Mouse (Mus musculus): ENCODE measurements at regions not wholly inside any gene's neighbourhood (a gene's known extent, or its start where the extent isn't known, plus 50 kb on each side); places are given as distances from the start of the nearest gene placed in this dataset.

DNA sequence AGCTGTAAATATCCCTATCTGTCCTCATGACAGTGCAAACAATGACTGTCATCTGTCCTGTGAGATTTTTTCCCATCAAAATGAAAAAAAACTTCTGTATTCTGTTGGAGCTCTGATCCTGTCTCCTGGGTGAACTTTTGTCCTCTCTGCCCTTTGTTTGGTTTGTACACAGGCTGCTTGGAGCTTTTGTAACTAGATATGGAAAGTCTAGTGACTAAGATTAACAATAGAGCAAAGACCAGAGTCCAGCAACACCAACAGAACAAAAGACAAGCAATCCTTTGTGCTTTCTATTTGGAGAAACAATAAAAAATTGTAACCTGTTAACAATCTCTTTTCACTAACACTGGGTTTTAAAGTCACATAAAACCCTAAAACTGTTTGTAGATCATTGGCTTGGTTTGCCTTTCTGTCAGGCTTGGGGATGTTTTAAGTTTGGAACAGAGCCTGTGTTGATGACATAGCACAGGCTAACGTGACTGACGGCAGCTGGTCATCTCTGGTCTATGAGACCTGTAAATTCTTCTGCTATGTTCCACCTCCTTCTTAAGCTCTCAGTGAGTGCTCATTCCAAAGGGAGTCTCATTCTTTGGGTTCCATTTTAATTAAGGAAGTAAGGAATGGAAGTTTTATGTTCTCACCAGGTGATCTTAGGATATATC is 219.8 kb downstream of the Gm9733 start:
- DNase-seq (ENCODE audit: low spot score), result no peak

DNA sequence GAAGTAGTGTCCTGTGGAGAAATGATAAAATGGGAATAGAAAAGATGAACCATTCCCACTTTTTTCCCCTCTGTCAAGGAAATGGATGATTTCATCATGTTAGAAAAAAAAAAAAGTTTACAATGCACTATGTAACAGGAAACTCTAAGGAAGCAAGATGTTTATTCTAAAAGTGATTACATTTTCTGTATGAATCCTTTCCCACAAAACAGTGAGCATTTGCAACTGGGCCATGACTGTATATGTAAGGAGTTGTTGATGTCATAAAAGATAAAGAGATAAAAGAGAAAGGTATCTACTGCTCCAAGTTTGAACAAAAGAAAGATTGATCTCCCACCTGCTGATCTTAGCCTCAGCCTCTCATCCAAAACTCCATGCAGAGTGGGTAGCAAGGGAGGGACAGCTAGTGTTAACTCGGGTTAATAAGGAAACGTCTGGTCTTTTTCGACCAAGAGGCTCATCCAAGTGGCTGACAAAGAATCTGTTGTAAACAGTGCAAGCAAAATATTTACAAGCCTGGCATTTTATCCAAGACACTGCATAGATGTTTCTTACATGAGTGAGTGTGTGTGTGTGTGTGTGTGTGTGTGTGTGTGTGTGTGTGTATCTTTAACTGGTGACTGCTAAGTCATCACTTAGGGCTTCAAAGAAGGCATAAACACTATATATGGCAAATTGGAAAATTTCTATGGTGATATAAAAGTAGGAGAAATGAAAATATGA is 213.3 kb downstream of the Gm9733 start:
- no peak for DNase-seq (ENCODE audit: low spot score)

DNA sequence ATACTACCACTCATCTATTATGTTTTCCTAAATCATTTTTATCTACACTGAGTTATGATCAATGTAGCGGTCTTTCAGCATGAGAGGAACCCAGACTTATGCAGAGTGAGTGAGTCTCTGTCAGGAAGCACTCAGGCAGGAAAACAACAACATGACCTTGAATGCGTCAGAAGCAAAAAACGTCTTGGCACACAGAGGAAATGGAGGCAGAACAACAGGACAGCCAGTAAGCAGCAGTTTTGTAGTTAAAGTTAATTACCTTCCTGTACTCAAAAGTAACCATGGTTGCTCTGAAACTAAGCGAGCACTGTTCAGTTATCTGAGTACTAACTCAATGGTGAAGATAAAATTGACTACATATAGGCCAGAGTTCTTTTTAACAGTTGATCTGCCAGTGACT is 205.4 kb downstream of the Gm9733 start:
- no peak for DNase-seq (ENCODE audit: low spot score)

DNA sequence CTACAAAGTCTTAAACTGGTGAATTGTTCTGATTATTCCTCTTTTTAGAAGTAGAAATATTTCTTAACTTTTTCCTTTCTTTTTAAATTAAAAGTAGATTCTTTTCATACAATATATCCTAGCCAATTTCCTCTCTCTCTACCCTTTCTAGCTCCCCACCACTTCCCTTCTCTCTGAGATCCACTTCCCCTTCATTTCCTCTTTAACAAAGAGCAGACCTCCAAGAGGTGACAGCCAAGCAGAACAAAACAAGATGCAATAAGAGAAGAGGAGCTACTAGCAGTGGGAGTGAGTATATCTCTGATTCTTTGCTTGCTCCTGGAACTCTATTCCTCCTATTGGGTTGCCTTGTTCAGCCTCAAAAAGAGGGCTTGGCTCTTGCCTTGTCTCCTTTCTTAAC is 203.7 kb downstream of the Gm9733 start:
- DNase-seq (ENCODE audit: low spot score), result no peak

DNA sequence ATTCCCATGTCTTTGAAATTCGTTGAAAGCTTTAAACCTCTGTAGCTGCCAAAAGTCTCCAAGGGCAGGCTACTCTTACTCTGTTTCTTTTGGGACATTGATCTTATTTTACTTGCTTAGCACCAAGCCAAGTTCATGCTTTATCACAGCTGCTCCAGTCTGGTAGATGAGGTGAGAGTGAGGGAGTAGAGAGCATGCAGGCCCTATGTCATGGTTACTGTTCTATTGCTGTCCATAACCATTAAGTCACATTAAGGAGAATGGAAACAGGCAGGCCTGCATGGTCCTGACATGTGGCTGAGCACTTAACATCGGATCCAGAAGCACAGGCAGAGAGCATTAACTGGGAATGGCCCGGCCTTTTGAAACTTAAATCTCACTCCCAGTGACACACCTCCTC is 203.1 kb downstream of the Gm9733 start:
- DNase-seq (ENCODE audit: low spot score), result no peak

DNA sequence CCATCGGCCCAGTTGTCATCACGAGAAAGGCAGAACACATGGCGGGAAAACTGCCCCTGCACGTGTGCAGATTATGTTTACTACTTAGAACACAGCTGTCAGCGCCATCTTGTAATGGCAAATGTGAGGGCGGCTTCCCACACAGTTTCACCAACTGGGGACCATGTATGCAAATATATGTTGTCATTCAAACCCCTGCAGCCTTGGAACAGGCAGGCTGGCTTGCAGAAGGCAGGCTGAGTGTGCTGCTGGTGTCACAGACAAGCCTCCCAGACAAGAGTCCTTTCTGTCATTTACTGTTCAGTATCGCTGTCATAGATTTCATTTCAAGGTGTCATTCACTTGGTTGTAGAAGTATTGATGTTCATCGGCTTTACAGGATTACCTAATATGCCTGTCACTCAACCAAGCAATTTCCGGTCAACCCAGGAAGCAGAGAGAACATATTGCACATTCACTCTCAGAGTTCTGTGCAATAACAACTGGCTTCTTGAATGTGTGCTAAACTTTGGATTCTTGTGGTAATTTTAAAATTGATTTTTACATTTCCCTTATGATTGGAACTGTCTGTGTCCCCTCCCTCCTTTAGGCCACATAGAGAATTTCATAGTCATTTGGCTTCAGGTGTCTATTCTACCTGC is 202.3 kb downstream of the Gm9733 start:
- DNase-seq (ENCODE audit: low spot score), result no peak

DNA sequence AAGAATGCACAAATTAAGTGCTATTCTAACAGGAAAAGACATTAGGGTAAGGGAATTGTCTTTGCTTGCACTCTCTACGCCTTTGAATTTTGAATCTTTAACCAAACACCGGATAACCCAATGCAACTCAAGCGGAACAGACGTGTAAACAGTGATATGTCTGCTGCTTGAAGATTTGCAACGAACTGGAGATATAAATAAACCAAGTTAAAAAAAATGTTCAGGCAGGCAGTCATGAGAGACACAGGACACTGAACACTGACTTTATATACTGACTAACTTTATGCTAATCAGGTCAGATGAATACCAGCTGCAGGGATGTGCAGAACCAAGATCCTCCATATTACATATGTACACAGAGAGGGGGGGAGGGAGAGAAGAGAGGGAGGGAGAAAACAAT is 200.0 kb downstream of the Gm9733 start:
- DNase-seq (ENCODE audit: low spot score), result no peak

DNA sequence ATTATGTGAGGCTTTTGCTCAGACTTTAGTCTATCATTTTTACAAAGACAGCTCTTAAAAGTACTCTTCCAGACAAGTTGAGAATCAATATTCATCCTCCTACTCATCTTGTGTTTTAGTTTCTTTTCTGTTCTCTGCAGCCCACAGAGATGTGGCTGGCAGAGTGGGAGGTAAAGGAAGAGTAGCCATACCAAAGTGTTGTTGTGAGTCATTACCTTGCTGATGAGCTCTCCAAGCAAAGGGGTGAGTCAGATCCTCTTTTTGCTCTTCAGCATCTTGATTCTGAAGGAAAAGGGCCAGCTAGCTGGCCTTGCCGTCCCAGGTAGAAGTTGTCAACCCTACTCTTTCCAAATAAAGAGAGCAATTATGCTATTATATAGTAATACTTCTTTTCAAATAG is 192.6 kb downstream of the Gm9733 start:
- DNase-seq (ENCODE audit: low spot score), result no peak

DNA sequence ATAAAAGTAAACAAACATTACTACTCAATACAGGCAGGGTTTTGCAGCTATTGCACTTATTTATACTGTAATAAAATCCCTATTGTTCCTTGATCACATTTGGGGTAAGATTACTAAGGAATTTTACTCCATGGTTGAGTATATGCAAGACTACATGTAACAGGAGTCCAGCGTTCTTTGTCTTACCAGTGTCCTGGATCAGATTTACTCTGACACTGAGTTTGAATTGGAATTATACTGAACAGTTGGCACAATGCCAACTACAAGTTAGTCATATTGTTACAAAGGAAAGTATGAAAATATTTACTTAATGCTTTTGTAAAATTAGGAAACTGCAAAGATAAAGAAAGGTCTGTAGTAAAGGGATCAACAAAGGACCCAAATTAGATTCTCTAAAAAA is 178.4 kb downstream of the Gm9733 start:
- DNase-seq (ENCODE audit: low spot score), result no peak

DNA sequence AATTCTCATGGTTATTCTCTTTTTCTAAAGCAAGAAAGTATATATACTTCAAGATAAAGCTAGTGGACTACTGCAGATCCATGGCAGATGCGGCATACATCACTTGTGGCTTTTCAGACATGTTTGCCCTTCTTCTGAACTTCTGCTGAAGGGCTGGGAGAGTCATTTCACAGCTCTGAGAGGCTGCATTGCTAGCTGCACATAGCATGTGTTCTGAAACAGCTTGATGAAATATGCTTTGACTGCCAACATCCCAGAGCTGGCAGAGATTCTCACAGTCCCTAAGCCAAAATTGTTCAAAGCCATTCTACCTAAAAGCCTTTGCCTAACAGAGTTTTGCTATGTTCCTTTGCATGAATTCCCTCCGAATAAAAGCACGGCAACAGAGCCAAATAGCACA is 177.9 kb downstream of the Gm9733 start:
- DNase-seq (ENCODE audit: low spot score), result no peak

DNA sequence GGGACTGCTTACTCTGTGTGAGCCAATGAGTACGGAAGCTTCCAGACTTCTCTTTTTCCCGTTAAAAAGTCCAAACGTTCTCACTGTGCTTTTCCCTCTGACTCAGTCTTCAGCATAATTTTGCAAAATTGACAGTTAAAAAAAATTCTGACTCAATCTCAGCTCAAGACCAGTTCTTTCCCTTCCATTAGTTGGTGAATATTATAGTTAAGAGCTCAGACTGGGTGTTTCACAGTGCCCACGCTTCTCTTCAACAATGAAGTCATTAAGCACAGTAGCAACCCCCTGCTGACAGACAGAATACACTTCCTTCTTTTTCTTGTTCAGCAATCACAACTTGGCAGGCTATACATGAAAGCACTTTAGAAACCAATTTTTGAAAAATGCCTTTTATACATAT is 175.4 kb downstream of the Gm9733 start:
- DNase-seq (ENCODE audit: low spot score), result no peak

DNA sequence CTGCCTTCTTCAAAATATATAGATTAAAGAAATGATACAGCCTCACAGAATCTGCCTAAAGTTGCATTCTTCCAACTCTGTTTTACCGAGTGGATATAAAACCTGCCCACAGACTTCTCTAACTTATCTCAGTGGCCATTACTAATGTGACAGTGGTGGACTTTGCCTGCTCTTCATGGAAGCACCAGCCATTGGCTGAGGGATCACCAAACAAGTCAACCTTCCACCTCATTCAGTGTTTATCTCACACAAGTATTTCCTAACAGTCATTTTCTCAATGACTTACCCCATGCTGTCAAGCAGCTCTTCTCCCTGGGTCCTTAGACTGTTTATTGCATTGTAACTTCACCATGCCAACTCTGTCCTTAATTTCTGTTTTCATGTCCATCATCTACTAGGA is 174.3 kb downstream of the Gm9733 start:
- DNase-seq (ENCODE audit: low spot score), result no peak

DNA sequence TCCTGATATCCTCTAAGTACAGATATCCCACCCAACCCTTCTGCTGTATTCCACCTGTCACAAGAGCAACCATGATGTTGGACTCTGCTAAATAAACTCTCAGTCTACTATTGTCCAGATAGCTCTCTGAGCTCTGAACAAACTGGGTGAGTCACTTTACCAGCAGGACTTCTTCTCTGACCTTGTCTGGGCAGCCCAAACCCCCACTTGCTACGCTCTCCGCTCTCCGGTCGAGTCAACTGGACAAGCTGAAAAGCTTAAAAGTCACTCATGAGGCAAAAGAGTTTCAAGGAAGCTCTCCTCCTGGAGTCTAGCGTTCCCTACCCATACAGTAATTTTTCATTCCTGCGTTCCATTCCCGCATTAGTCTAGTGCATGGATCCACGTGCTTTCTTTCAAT is 173.2 kb downstream of the Gm9733 start:
- no peak for DNase-seq (ENCODE audit: low spot score)

DNA sequence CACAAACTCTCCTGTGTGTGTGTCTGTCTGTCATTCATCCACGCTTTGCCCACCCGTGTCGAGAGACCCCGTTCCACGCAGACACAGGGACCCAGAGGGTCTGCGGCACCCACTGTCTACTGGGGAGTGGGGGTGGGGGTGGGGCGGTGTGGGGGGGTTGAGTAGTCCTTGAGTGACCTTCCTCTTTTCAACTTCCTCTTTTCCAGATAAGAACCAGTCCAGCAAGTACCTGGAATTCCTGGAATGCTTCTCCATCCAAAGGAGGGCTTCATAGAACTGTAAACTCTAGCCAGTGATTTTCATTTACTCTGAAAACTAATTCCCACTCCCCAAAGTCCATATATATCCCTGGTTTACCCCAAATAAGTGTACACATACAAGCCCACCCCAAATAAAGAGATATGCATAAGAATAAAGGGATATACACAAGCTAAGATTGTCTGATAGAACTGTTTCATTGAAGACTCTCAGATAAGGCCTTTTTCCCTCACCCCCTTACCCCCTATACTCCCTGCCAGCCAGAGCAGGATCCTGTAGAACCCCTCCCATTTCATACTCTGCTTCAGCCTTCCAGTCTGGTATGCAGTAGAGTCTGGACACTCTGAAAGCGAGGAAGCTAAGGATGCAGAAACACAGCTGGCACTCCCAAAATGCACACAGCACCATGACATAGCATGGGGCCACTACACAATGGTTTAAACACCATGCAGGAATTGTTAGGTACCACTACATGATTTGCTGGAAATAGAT is 172.0 kb downstream of the Gm9733 start:
- no peak for DNase-seq (ENCODE audit: low spot score)

DNA sequence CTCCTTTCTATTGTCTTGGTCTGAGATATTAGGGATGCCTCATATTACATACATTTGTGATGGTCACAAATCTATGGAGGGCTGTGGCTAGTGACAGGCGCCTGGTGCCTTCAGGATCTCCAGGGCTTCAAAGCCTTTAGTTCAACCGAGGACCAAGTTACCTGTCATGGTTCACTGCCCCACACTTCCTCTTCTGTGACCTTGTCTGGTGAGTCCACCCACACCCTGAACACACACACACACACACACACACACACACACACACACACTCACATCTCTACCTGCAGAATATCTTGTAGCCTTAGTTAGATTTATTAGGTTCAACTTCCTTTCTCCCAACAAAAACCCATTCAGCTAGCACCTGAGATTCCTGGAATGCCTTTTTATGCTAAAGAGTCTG is 156.3 kb downstream of the Gm9733 start:
- DNase-seq (ENCODE audit: low spot score), result no peak

DNA sequence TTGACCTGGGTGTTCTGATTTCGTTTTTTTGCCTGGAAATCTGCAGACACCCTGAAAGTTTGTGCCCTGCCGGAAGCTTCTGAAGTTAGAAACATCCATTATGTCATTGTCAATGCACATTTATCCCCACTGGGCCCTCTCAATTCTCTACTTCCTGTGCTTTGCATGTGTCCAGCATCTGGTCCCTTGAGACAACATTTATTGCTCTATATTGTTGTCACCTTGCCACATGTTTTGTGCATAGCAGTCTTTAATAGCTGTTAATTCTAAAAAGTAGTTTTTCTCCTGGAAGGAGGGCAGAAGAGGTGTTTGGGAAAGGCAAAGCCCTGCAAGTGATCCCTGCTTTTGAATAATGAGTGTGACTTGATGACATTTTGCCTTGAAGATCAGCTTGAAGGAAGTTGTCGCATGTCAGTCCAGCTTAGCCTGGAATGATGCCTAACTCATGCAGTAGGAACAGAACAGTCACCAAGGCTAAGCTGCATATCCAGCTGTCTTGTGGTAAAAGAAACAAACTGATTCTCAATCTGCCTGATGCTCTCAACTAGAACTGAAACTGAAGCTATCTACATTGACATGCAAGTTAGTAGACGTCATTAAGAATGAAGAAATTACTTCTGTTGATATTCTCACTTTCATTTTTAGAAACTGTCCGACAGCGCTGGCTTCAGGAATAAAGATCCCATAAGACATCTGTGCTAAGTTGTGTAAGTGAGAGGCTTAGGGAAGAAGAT is 152.9 kb downstream of the Gm9733 start:
- DNase-seq (ENCODE audit: low spot score), result no peak

DNA sequence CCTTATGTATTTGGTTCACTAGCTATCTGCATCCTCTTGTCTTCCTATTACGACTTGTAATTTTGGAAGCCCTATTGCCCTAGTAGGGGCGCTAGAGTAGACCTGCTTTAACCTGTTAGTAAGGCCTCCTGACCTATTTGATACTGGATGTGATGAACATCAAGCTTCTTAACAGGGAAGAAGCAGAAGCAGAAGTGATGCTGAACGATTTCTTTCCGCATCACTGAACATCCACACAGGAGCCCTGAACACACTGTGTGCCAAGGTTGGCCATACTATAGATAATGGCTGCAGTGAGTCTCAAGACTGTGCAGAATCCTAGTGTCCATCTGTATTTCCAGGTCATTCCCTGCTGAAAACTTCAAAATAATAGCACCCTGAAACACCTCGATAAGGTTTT is 151.0 kb downstream of the Gm9733 start:
- DNase-seq (ENCODE audit: low spot score), result no peak

DNA sequence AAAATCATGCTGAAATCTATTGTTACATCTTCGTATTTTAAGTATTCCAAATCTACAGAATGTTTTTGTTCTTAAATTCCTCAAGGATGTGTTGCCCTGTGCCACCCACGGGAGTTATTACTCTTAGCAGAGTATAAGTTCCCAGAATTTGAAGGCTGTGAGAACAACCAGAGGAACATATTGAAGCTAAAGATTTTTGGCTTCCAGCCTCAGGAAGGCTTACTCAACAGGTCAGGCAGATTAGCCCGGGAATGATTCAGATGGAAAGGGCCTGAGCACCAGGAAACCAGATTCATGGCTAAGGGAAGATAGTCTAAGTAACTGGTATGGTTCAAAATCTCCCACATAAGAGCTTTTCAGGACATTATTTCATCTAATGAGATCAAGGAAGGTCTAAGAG is 145.4 kb downstream of the Gm9733 start:
- no peak for DNase-seq (ENCODE audit: low spot score)

DNA sequence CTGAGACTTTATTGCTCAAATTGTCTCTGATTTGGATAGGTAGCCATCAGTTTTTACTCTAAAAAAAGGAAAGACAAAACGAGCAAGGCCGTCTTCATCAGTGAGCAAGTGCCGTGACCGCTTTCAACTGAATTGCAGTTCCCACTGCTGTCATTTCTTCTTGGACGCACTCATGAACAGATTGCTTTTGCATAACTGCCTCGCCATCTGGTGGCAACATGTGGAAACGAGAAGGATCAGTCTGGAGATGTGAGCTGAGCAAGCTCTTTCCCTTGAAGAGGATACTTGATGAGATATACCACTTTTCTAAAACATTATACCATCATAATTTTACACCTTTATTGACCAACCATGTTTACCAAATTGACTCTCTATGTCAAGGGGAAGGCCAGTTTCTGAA is 137.7 kb downstream of the Gm9733 start:
- peak; percentile 88 for DNase-seq (ENCODE audit: low spot score)

DNA sequence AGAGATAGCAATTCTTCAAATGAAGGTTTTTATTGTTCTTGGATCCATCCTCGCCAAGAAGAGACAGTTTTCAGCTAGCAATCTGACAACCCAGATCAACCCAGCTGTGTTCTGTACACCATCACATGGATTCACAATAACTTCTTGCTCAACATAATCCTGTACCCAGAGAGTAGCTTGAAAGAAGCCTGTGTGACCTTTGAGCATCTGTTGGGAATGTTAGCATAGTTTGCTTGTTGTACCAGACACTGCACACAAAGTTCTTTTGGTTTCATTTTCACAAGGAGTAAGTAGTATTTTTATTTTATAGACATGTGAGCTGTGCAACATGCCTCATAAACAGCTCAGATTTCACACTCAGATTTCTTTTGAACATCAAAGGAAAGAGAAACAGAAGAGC is 136.0 kb downstream of the Gm9733 start:
- DNase-seq (ENCODE audit: low spot score), result no peak

DNA sequence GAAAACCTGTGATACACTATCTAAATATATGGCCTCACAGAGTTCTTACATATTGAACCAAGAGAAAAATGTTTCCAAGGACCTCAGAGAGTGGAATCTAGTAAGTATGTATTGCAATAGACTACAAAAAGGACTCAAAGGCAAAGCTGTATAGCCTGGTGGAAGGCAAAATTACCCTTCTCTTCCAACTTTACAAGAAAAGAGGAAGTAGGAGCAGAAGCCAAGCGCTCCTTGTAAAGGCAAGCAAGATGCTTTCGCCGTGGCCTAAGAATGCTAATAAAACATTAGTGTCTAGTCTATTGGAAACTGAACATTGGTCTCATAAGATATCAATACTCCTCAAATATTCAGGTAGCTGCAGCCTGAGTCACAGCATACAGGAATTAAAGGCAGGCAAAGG is 134.0 kb downstream of the Gm9733 start:
- no peak for DNase-seq (ENCODE audit: low spot score)

DNA sequence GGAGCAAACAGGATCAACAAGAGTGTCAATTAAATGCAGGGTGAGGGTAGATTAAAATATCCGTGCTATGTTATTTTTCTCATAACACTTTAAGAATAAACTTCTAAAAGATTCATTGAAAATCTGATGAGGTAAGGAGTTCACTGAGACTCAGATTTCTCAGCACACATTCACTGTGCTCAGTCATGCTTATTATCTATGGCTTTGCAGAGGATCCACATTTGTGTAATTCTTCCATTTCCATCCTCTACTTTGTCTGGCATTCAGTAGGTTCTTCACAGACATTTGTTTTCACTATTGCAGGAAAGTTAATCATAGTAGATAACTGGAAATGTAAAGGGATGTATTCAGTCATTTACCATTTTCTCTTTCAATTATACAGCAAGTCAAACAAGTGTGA is 131.8 kb downstream of the Gm9733 start:
- no peak for DNase-seq (ENCODE audit: low spot score)
